Mouse (Mus musculus): Measurements from ENCODE around the gene Scamp3. TPM values are rescaled to one million over a fixed set of nuclear protein-coding genes. Genes with fewer than 3 reads are reported as not detected.
"Not testable (repeated sequence)": the region's sequence is repeated elsewhere in the genome, so short reads cannot be mapped to it uniquely, and the experiment has no call there.

Gene Scamp3
- total and polyA plus RNA-seq, 2 experiments from 2014 or later = 77.5 to 139 TPM

DNA sequence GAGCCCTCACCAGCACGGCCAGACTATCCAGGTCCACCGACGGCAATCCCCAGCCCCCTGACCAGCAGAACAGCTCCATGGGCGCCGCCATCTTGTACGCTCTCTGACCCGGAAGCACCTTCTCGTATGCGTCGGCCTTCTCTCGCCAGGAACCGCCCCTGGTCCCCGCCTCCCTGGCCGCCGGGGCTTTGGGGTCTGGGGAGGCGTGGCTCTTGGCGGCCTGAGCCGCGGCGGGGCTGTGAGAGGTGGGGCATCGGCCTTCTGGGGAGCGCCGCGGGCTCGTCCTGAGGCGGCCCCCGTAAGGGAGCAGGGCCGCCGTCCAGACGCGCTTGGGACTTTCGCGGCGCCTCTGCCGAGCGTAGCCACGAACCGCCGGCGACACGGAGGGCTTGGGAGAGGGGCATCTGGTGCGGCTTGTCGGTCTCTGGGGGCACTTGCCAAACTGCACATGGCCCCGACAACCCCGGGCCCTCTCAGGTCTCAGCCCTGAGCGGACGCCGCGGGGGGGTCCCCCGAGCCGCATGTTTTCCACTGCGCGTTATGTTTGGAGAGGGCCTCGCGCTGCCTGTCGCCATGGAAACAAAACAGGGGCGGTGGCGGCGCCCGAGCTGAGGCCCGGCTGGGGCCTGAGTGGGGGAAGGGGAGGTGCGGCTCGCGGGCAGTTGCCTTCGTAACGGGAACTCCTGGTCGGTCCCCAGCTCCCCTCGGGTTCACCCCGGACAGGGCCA, 36.7 kb downstream of the Scamp3 start:
- Histone ChIP-seq H3K27ac (peak overlapping the region; percentile 96), H3K4me2 (ENCODE audit: low read depth, low read length) (peak overlapping the region; percentile 74), H3K4me1 (ENCODE audit: insufficient read depth, low read length) (peaks cover 16% of the 10 kb centered on the region; the same call in 1 of the 2 replicates), H3K4me3 (ENCODE audit: low read length) (peak overlapping the region; percentile 79), H3K27me3 (ENCODE audit: insufficient read depth, low read length) (no peaks in the 10 kb centered on the region), H3K36me3 (ENCODE audit: insufficient read depth, low read length) (peaks cover 13% of the 10 kb centered on the region), H3K9ac (replicated peaks; ENCODE audit: low read length) (peak overlapping the region; percentile 75), H3K9me3 (ENCODE audit: low read length) (no peaks in the 10 kb centered on the region)
- DNase-seq (ENCODE audit: low spot score) (peak; percentile 97), ATAC-seq (peak; percentile 90)
- WGBS = under 1% methylated on average over 69 of the region's 69 CpGs
- no peak for TF ChIP-seq CTCF (IDR thresholded peaks at IDR 0.05; ENCODE audit: low read depth)

GRCm38 (mm10) chr3:89214681-89215411, 37.6 kb downstream of the Scamp3 start, which contains the start of gene Thbs3:
Thbs3 (plus strand) TSS chr3:89215180.
- H3K4me2 ChIP-seq (ENCODE audit: low read depth, low read length) = peak within 1 kb of the TSS; percentile 74
- no peaks in the 10 kb centered on the region for H3K9me3 ChIP-seq (ENCODE audit: low read length)
- H3K4me3 ChIP-seq (ENCODE audit: low read length) = peak within 1 kb of the TSS; percentile 79
- peak; percentile 57 for DNase-seq (ENCODE audit: low spot score)
- no peaks in the 10 kb centered on the region for H3K27me3 ChIP-seq (ENCODE audit: insufficient read depth, low read length)
- peaks cover 5% of the 10 kb centered on the region; the same call in 1 of the 2 replicates for H3K36me3 ChIP-seq (ENCODE audit: insufficient read depth, low read length)
- TF ChIP-seq CTCF (IDR thresholded peaks at IDR 0.05; ENCODE audit: low read depth) = no peak
- H3K9ac ChIP-seq (replicated peaks; ENCODE audit: low read length) = peak within 1 kb of the TSS; percentile 75
- under 1% methylated on average over 19 of the region's 19 CpGs for WGBS
- ATAC-seq = 0 out of 2 replicates have a peak, but pooled peaks have one; percentile 6
- peaks cover 16% of the 10 kb centered on the region; the same call in 1 of the 2 replicates for H3K4me1 ChIP-seq (ENCODE audit: insufficient read depth, low read length)
- peak within 1 kb of the TSS; percentile 96 for H3K27ac ChIP-seq

DNA sequence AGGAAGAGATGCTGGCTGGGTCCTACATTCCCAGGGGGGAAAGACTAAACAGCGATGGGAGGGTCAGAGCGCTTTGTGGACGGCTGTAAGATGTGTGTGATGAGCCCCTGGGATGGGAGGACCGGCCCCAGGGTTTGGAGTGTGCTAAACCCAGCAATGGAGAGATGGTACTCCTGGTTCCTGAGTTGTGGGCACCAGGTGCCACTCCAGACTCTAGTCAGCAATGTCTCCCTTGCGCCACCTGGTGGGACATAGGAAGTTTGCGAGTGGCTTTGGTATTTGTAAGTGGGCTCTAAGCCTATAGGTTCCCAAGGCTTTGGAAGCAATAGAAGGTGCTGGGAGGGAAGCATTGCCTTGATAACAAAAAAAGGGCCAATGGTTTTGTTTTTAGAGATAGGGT, 38.6 kb downstream of the Scamp3 start:
- peaks cover 16% of the 10 kb centered on the region; the same call in 1 of the 2 replicates for H3K4me1 ChIP-seq (ENCODE audit: insufficient read depth, low read length)
- peak; percentile 96 for TF ChIP-seq CTCF (IDR thresholded peaks at IDR 0.05; ENCODE audit: low read depth)
- WGBS = under 1% methylated on average over 6 of the region's 6 CpGs

DNA sequence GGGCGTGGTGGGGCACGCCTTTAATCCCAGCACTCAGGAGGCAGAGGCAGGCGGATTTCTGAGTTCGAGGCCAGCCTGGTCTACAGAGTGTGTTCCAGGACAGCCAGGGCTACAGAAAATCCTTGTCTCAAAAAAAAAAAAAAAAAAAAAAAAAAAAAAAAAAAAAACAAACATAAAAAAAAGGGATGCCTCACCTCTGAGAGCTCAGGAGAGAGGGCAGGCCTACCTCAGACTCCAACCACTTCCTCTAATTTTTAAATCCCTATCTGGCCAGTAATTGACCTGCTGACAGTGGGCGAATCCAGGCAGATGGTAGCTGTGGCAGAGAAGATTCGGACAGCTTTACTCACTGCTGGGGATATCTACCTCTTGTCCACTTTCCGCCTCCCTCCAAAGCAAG, 39.1 kb downstream of the Scamp3 start:
- not testable (repeated sequence) for H3K9me3 ChIP-seq (ENCODE audit: low read length); H3K4me3 ChIP-seq (ENCODE audit: low read length); H3K9ac ChIP-seq (replicated peaks; ENCODE audit: low read length); DNase-seq (ENCODE audit: low spot score); ATAC-seq; H3K4me2 ChIP-seq (ENCODE audit: low read depth, low read length); H3K27ac ChIP-seq; H3K36me3 ChIP-seq (ENCODE audit: insufficient read depth, low read length); H3K27me3 ChIP-seq (ENCODE audit: insufficient read depth, low read length)
- H3K4me1 ChIP-seq (ENCODE audit: insufficient read depth, low read length) = peaks cover 16% of the 10 kb centered on the region; the same call in 1 of the 2 replicates
- 60% methylated on average over 7 of the region's 7 CpGs for WGBS

More for the DNA sequence above, 38.6 kb downstream of the Scamp3 start:
- H3K4me3 ChIP-seq (ENCODE audit: low read length) = peak overlapping the region; percentile 79
- no peaks in the 10 kb centered on the region for H3K36me3 ChIP-seq (ENCODE audit: insufficient read depth, low read length)
- ATAC-seq (peak; percentile 52), DNase-seq (ENCODE audit: low spot score) (peak; percentile 96)
- H3K9me3 ChIP-seq (ENCODE audit: low read length) = no peaks in the 10 kb centered on the region
- no peak overlapping the region for H3K9ac ChIP-seq (replicated peaks; ENCODE audit: low read length)
- H3K4me2 ChIP-seq (ENCODE audit: low read depth, low read length) = peak overlapping the region; percentile 74
- peak overlapping the region; percentile 96 for H3K27ac ChIP-seq
- no peaks in the 10 kb centered on the region for H3K27me3 ChIP-seq (ENCODE audit: insufficient read depth, low read length)

DNA sequence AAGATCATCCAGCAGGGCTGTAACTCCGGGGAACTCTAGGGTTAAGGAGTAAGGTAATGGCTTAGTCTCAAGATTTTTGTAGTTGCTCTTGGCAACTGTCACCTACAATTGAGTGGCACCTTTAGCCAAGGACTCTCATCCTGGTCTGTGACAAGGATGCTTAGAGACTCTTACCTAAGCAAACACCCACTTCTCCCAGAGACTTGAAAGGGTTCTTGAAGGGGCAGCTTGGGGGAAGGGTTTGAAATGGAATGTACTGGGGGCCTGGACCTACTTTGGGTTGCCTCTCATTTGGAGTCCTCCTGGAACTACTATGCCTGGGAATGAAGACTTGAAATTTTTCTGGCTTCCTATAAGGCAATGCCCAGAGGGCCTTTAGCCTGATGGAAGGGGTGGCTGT, 41.0 kb downstream of the Scamp3 start:
- no peaks in the 10 kb centered on the region for H3K9me3 ChIP-seq (ENCODE audit: low read length)
- no peak overlapping the region for H3K4me3 ChIP-seq (ENCODE audit: low read length)
- H3K36me3 ChIP-seq (ENCODE audit: insufficient read depth, low read length) = no peaks in the 10 kb centered on the region
- TF ChIP-seq CTCF (IDR thresholded peaks at IDR 0.05; ENCODE audit: low read depth) = no peak
- H3K9ac ChIP-seq (replicated peaks; ENCODE audit: low read length) = no peak overlapping the region
- H3K27ac ChIP-seq = no peak overlapping the region
- H3K4me2 ChIP-seq (ENCODE audit: low read depth, low read length) = no peak overlapping the region
- H3K4me1 ChIP-seq (ENCODE audit: insufficient read depth, low read length) = peaks cover 7% of the 10 kb centered on the region; the same call in 1 of the 2 replicates
- DNase-seq (ENCODE audit: low spot score) (no peak), ATAC-seq (no peak)
- H3K27me3 ChIP-seq (ENCODE audit: insufficient read depth, low read length) = no peaks in the 10 kb centered on the region
- 83% methylated on average over 1 of the region's 1 CpGs for WGBS

- 38% methylated on average over 8 of the region's 8 CpGs for WGBS
- Histone ChIP-seq H3K4me1 (ENCODE audit: insufficient read depth, low read length) (peaks cover 7% of the 10 kb centered on the region; the same call in 1 of the 2 replicates), H3K9ac (replicated peaks; ENCODE audit: low read length) (no peak overlapping the region), H3K27ac (no peak overlapping the region), H3K4me2 (ENCODE audit: low read depth, low read length) (no peak overlapping the region), H3K27me3 (ENCODE audit: insufficient read depth, low read length) (no peaks in the 10 kb centered on the region), H3K4me3 (ENCODE audit: low read length) (no peak overlapping the region), H3K36me3 (ENCODE audit: insufficient read depth, low read length) (no peaks in the 10 kb centered on the region), H3K9me3 (ENCODE audit: low read length) (no peaks in the 10 kb centered on the region)
- DNase-seq (ENCODE audit: low spot score) (no peak), ATAC-seq (no peak)
- TF ChIP-seq CTCF (IDR thresholded peaks at IDR 0.05; ENCODE audit: low read depth) = no peak
Measured at GRCm38 (mm10) chr3:89219546-89219945, 42.3 kb downstream of the Scamp3 start.

Measured in hindbrain, postnatal 0 days (tissue).